Mouse (Mus musculus) lung, embryonic 15.5 days (tissue): ENCODE measurements around the gene Pald1. TPM values are rescaled to one million over a fixed set of nuclear protein-coding genes. Genes with fewer than 3 reads are reported as not detected.

ENCODE experiments used
- ATAC-seq: fragments of 200-750 bp; cut with Nextera tagmentation; 2 replicates; pipeline ENCODE4 v1.8.0; 2017; ENCODE audit warnings: moderate number of reproducible peaks, borderline replicate concordance; ENCODE audit not compliant: low FRiP score, low TSS enrichment; ENCODE audit errors: extremely low read depth
- H3K27ac ChIP-seq: fragments of 300-500 bp; sonication (generic); 2 replicates; pipeline ENCODE4 v1.5.1; 2015; ENCODE audit warnings: moderate library complexity, mild to moderate bottlenecking, inconsistent platforms
- H3K27me3 ChIP-seq: fragments of 300-500 bp; sonication (generic); 2 replicates; pipeline ENCODE4 v1.6.1; 2015; ENCODE audit warnings: inconsistent platforms
- H3K36me3 ChIP-seq: fragments of 300-500 bp; sonication (generic); 2 replicates; pipeline ENCODE4 v1.6.1; 2015; ENCODE audit warnings: inconsistent platforms
- H3K4me1 ChIP-seq: fragments of 300-500 bp; sonication (generic); 2 replicates; pipeline ENCODE4 v1.6.1; 2015; ENCODE audit warnings: inconsistent platforms
- H3K4me2 ChIP-seq: fragments of 300-500 bp; sonication (generic); 2 replicates; pipeline ENCODE4 v1.6.1; 2015; ENCODE audit warnings: inconsistent platforms, mild to moderate bottlenecking, moderate library complexity
- H3K4me3 ChIP-seq: fragments of 300-500 bp; sonication (generic); 2 replicates; pipeline ENCODE4 v1.5.1; 2015; ENCODE audit warnings: mild to moderate bottlenecking, inconsistent platforms
- H3K9ac ChIP-seq: fragments of 300-500 bp; sonication (generic); 2 replicates; pipeline ENCODE4 v1.6.1; 2015; ENCODE audit warnings: inconsistent platforms
- H3K9me3 ChIP-seq: fragments of 300-500 bp; sonication (generic); 2 replicates; pipeline ENCODE4 v1.6.1; 2016; ENCODE audit warnings: inconsistent platforms
- WGBS: fragments of 180-500 bp; shearing (Covaris S2); methylation state at CpG from one replicate; pipeline ENCODE4 v1.1.7; 2015; 5-methylcytosine and 5-hydroxymethylcytosine counted together
- polyA plus RNA-seq: library from polyadenylated mRNA; unstranded; fragments of >200 nt; fragmentation: Nextera tagmentation; extraction: Ambion mirVana; gene quantifications from 2 replicates; pipeline ENCODE4 v1.2.1, GENCODE M21; 2015

Pald1 gene
- polyA plus RNA-seq, 1 experiment from 2014 or later: 48.1 TPM

DNA sequence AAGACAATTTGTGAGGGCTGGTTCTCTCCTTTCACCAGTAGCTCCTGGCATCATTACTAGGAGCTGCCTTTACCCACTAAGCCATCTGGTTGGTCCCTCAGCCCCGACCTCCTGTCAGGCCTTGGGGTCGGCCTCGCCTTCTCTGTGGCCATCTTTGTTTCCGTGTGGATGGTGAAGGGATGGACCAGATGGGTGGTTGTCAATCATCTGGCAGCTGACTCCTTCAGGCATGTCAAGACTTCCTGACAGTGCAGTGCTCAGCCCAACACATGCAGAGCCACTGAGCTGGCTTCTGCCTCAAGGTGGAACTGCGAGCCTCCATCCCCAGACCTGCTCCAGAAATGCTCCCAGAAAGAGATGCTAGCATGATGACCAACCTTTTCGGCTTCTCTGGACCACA is 18.9 kb downstream of the Pald1 start:
- WGBS: 93% methylated on average over 6 of the region's 6 CpGs

GRCm38 (mm10) chr10:61362992-61363391 is 20.3 kb downstream of the Pald1 start:
- no peaks in the 10 kb centered on the region for H3K27me3 ChIP-seq
- no peaks in the 10 kb centered on the region for H3K9me3 ChIP-seq
- H3K36me3 ChIP-seq: peaks cover 5% of the 10 kb centered on the region; the same call in 1 of the 2 replicates
- ATAC-seq: no peak
- no peak overlapping the region for H3K4me3 ChIP-seq
- peaks cover 24% of the 10 kb centered on the region for H3K4me1 ChIP-seq
- 74% methylated on average over 8 of the region's 8 CpGs for WGBS
- H3K27ac ChIP-seq: no peak overlapping the region
- no peak overlapping the region for H3K9ac ChIP-seq
- no peak overlapping the region for H3K4me2 ChIP-seq

More for the DNA sequence above, 18.9 kb downstream of the Pald1 start:
- Histone ChIP-seq H3K4me3 (no peak overlapping the region), H3K9me3 (no peaks in the 10 kb centered on the region), H3K9ac (no peak overlapping the region), H3K4me2 (no peak overlapping the region), H3K27ac (no peak overlapping the region), H3K27me3 (no peaks in the 10 kb centered on the region), H3K4me1 (peaks cover 32% of the 10 kb centered on the region), H3K36me3 (peaks cover 5% of the 10 kb centered on the region; the same call in 1 of the 2 replicates)
- no peak for ATAC-seq

- Histone ChIP-seq H3K36me3 (peaks cover 5% of the 10 kb centered on the region; the same call in 1 of the 2 replicates), H3K27me3 (no peaks in the 10 kb centered on the region), H3K9ac (no peak overlapping the region), H3K9me3 (no peaks in the 10 kb centered on the region), H3K4me3 (no peak overlapping the region), H3K27ac (no peak overlapping the region), H3K4me2 (no peak overlapping the region), H3K4me1 (peaks cover 28% of the 10 kb centered on the region)
- ATAC-seq: no peak
- WGBS: 71% methylated on average over 9 of the region's 9 CpGs
Measured at GRCm38 (mm10) chr10:61362483-61362882, 20.8 kb downstream of the Pald1 start.

DNA sequence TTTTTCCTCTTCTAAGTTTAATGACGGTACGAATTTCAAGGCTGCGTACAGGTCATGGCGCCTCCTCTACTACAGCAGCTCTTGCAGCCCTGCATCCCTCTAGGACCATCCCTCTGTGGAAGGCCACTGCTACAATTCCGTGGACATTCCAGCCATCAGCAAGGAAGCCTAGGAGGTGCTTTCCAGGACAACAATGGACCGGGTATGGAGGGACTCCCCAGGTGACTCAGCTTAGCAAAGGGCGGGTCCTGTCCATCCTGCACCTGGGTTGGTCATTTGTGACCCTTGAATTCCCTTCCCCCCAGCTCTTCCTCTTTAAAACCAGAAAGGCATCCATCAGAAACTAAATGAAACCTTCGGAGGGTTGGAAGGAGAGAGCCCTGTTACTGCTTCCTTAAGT is 22.7 kb downstream of the Pald1 start:
- Histone ChIP-seq H3K4me3 (no peak overlapping the region), H3K9me3 (no peaks in the 10 kb centered on the region), H3K4me2 (no peak overlapping the region), H3K36me3 (peaks cover 11% of the 10 kb centered on the region), H3K9ac (no peak overlapping the region), H3K4me1 (peaks cover 22% of the 10 kb centered on the region), H3K27ac (no peak overlapping the region), H3K27me3 (no peaks in the 10 kb centered on the region)
- 93% methylated on average over 8 of the region's 8 CpGs for WGBS
- ATAC-seq: no peak

GRCm38 (mm10) chr10:61359411-61359810 is 23.9 kb downstream of the Pald1 start:
- no peak overlapping the region for H3K4me3 ChIP-seq
- peaks cover 8% of the 10 kb centered on the region for H3K36me3 ChIP-seq
- WGBS: 87% methylated on average over 8 of the region's 8 CpGs
- H3K9me3 ChIP-seq: no peaks in the 10 kb centered on the region
- ATAC-seq: no peak
- no peak overlapping the region for H3K27ac ChIP-seq
- peaks cover 22% of the 10 kb centered on the region for H3K4me1 ChIP-seq
- no peak overlapping the region for H3K9ac ChIP-seq
- no peaks in the 10 kb centered on the region for H3K27me3 ChIP-seq
- no peak overlapping the region for H3K4me2 ChIP-seq

GRCm38 (mm10) chr10:61357658-61358057 is 25.7 kb downstream of the Pald1 start:
- Histone ChIP-seq H3K36me3 (peaks cover 18% of the 10 kb centered on the region), H3K9me3 (no peaks in the 10 kb centered on the region), H3K27ac (0 out of 2 replicates have a peak overlapping the region, but pooled peaks have one; percentile 12), H3K27me3 (no peaks in the 10 kb centered on the region), H3K4me2 (no peak overlapping the region), H3K9ac (no peak overlapping the region), H3K4me1 (peaks cover 16% of the 10 kb centered on the region), H3K4me3 (no peak overlapping the region)
- 41% methylated on average over 8 of the region's 8 CpGs for WGBS
- peak; percentile 63 for ATAC-seq

DNA sequence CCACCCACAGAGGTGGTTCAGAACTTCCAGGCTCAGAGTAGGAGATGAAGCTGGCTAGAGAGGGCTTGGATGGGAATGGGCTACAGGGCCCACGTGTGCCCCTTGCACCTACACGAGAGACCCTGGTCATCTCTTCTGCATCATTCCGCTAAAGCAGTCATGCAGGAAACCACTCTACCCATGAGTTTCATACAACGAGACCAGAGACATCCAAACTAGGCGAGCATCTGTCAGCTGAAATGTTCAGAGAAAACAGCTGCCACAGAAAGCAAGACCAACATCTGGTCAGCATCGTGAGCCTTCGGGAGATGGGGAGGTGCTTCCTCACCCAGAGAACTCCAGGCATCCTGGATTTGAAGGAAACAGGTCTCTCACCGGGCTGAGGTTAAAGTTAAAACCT is 26.8 kb downstream of the Pald1 start:
- H3K9me3 ChIP-seq: no peaks in the 10 kb centered on the region
- H3K27me3 ChIP-seq: no peaks in the 10 kb centered on the region
- ATAC-seq: no peak
- H3K4me3 ChIP-seq: no peak overlapping the region
- H3K27ac ChIP-seq: no peak overlapping the region
- no peak overlapping the region for H3K4me2 ChIP-seq
- peaks cover 21% of the 10 kb centered on the region for H3K36me3 ChIP-seq
- H3K4me1 ChIP-seq: peaks cover 15% of the 10 kb centered on the region
- H3K9ac ChIP-seq: no peak overlapping the region
- WGBS: 91% methylated on average over 8 of the region's 8 CpGs

- Histone ChIP-seq H3K27ac (no peak overlapping the region), H3K27me3 (no peaks in the 10 kb centered on the region), H3K4me1 (peaks cover 15% of the 10 kb centered on the region), H3K4me3 (no peak overlapping the region), H3K9me3 (no peaks in the 10 kb centered on the region), H3K4me2 (no peak overlapping the region), H3K36me3 (peaks cover 25% of the 10 kb centered on the region), H3K9ac (no peak overlapping the region)
- 93% methylated on average over 5 of the region's 5 CpGs for WGBS
- no peak for ATAC-seq
Measured at GRCm38 (mm10) chr10:61356095-61356494, 27.2 kb downstream of the Pald1 start.

DNA sequence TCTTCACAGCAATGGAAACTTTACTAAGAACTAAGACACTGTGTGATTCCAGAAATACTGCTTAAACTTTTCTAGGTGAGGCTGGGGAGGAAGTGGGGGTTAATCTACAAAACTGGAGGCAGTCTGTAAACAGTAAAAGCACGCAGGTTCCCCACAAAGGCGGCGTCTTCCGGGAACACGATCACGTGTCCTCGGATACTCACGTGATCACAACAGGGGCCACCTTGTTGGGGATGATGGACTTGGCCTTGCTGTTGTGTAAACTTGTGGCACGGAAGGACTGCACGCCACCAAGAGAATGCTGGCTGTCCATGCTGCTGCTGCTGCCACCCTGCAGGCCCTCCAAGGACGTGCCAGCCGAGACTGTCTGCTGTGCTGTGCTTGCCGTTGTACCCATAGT is 27.7 kb downstream of the Pald1 start:
- Histone ChIP-seq H3K9me3 (no peaks in the 10 kb centered on the region), H3K27ac (no peak overlapping the region), H3K4me1 (peaks cover 15% of the 10 kb centered on the region), H3K4me3 (no peak overlapping the region), H3K9ac (no peak overlapping the region), H3K36me3 (peaks cover 27% of the 10 kb centered on the region), H3K27me3 (no peaks in the 10 kb centered on the region), H3K4me2 (no peak overlapping the region)
- ATAC-seq: no peak
- WGBS: 93% methylated on average over 13 of the region's 13 CpGs

DNA sequence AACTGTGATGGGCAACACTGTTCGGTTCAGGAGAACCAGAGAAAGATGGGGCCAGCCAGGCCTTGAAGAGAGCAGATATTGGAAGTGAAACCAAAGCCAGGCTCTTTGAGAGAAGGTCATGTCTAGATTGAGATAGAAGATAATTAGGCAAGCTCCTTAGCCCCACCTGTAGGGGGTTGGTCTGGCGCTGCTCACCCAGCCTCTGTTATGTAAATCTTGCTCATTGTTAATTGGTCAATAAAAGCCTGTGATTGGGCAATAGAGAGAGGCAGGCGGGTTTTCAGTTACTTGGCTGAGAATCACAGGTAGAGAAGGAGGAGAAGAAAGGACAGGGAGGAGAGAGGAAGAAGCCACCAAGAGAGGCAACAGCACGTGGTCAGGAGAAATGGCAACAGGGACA is 32.1 kb downstream of the Pald1 start:
- WGBS: 85% methylated on average over 4 of the region's 4 CpGs
- H3K9me3 ChIP-seq: no peaks in the 10 kb centered on the region
- peaks cover 48% of the 10 kb centered on the region for H3K36me3 ChIP-seq
- no peak overlapping the region for H3K4me2 ChIP-seq
- ATAC-seq: no peak
- H3K4me3 ChIP-seq: no peak overlapping the region
- H3K27me3 ChIP-seq: no peaks in the 10 kb centered on the region
- no peak overlapping the region for H3K27ac ChIP-seq
- H3K4me1 ChIP-seq: peaks cover 15% of the 10 kb centered on the region
- H3K9ac ChIP-seq: no peak overlapping the region

DNA sequence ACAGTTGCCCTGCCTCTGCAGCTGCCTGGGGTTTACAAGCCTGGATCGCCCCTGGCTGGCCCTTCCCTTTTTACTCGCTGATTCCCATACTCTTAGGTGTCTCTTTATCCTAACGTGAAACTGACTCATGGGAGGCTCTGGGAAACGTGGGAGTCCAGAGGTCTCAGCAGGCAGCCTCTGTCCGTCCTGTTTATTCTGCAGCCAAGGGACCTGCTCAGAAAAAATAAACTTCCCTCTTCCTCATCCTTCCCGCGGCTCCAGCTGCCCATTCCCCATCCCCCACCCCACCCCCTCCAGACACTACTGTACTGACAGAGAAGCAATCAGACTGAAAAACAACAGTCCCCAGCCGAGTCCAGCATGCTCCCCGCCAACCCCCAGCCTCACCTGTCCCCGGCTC is 37.0 kb downstream of the Pald1 start:
- Histone ChIP-seq H3K4me3 (no peak overlapping the region), H3K9ac (no peak overlapping the region)

GRCm38 (mm10) chr10:61345179-61345578 is 38.2 kb downstream of the Pald1 start:
- no peak overlapping the region for H3K4me2 ChIP-seq
- no peak overlapping the region for H3K9ac ChIP-seq
- H3K9me3 ChIP-seq: no peaks in the 10 kb centered on the region
- ATAC-seq: no peak
- no peak overlapping the region for H3K4me3 ChIP-seq
- peaks cover 28% of the 10 kb centered on the region for H3K4me1 ChIP-seq
- H3K27me3 ChIP-seq: no peaks in the 10 kb centered on the region
- WGBS: 49% methylated on average over 8 of the region's 8 CpGs
- peaks cover 43% of the 10 kb centered on the region for H3K36me3 ChIP-seq
- no peak overlapping the region for H3K27ac ChIP-seq

More for the DNA sequence above, 37.0 kb downstream of the Pald1 start:
- WGBS: 13% methylated on average over 10 of the region's 10 CpGs
- Histone ChIP-seq H3K27ac (peak overlapping the region; percentile 79), H3K4me2 (no peak overlapping the region), H3K36me3 (peaks cover 41% of the 10 kb centered on the region), H3K9me3 (no peaks in the 10 kb centered on the region), H3K27me3 (no peaks in the 10 kb centered on the region), H3K4me1 (peaks cover 28% of the 10 kb centered on the region)
- peak; percentile 16; the same call in 1 of the 2 replicates for ATAC-seq

DNA sequence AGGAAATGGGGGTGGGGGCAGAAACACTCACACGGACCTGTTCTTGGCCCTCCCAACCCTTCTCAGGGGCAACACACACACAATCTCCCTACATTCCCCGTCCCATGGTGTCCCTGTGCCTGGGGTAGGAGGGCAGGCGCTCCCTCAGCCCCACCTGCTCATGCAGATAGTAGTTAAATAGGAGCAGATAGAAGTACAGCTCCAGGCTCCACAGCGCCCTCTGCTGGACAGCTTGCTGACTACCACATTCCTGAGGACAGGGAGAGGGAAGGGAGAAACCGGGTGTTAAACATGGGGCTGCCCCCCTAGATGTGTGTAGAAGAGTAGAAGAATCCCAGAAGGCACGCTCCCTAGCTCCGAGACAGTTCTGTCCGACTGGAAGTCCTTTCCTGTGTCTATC is 39.4 kb downstream of the Pald1 start:
- Histone ChIP-seq H3K4me1 (peaks cover 28% of the 10 kb centered on the region), H3K36me3 (peaks cover 35% of the 10 kb centered on the region), H3K27me3 (no peaks in the 10 kb centered on the region), H3K9me3 (no peaks in the 10 kb centered on the region), H3K27ac (no peak overlapping the region), H3K9ac (no peak overlapping the region), H3K4me3 (no peak overlapping the region), H3K4me2 (no peak overlapping the region)
- 70% methylated on average over 8 of the region's 8 CpGs for WGBS
- no peak for ATAC-seq
